Mouse (Mus musculus) cerebellum, adult 2 months (tissue): ENCODE data around the gene Rassf4.

Experiments used
- CTCF ChIP-seq: fragments of 200-500 bp; IDR thresholded peaks from 2 replicates; pipeline ENCODE4 v1.5.1; 2011; ENCODE audit warnings: low read depth, mild to moderate bottlenecking, control low read depth, low read length, moderate library complexity, borderline replicate concordance; ENCODE audit not compliant: insufficient read depth
- POLR2A ChIP-seq: fragments of 200-500 bp; IDR thresholded peaks from 2 replicates; pipeline ENCODE4 v1.6.1; 2011; ENCODE audit warnings: low read length, control low read depth, borderline replicate concordance; ENCODE audit not compliant: insufficient read depth

DNA sequence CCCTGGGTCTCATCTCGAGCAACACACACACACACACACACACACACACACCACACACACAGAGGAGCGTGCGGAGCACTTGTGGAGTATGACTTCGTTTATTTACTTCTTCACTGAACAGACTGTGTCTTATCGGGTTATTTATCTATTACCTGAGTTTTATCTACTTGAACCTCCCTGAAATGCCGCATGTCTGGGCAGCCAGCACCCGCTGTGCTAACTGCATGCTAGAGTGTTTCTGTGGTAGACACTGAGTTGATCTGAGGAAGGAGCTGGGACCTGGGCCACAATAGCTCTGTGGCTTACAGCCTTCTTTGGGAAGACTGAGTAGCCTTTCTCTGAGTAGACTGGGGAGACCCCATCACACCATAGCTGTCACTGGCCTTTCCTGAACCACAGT lies 44.1 kb upstream of the Rassf4 start:
- TF ChIP-seq CTCF, result no peak
- no peak for TF ChIP-seq POLR2A
